Mouse (Mus musculus) E14TG2a.4 (cell line): ENCODE measurements around the gene Iqsec3.

Experiments used
- CTCF ChIP-seq: conservative IDR thresholded peaks from 2 replicates; pipeline ENCODE4 v1.5.1; 2014; ENCODE audit warnings: low read length
- NANOG ChIP-seq: IDR thresholded peaks from 2 replicates; pipeline ENCODE4 v1.6.1; 2014; ENCODE audit warnings: borderline replicate concordance, low read length, mixed read lengths

DNA sequence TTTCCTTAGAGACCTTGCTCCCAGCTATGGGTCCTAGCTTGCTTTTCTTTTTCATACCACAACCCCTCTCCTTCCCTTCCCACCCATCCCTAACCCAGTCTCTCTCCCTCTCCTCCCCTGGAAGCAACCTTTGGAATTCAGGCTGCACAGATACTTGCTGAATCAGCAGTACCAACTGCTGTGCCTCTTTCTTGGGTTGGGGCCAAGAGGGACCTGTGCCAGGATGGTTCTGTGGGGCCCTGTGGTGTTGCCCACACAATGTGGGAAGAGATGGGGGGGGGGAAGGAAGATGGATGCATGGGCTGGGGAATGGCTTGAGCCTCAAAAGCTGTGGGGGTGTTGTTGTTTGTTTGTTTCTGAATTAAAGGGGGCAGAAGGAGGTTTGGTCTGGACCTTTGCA lies 5.2 kb downstream of the Iqsec3 start:
- no peak for TF ChIP-seq CTCF
- no peak for TF ChIP-seq NANOG
